Mouse (Mus musculus) cerebellum, adult 9-10 months (tissue): Measurements from ENCODE around the gene Gcdh.
A peak's percentile ranks its signal among the peaks of the same experiment; 100 is the strongest.
"Not testable (repeated sequence)": the region's sequence is repeated elsewhere in the genome, so short reads cannot be mapped to it uniquely, and the experiment has no call there.

Source experiments
- DNase-seq: peaks from one replicate; pipeline ENCODE4 v3.0.0; 2022

Gcdh gene

DNA sequence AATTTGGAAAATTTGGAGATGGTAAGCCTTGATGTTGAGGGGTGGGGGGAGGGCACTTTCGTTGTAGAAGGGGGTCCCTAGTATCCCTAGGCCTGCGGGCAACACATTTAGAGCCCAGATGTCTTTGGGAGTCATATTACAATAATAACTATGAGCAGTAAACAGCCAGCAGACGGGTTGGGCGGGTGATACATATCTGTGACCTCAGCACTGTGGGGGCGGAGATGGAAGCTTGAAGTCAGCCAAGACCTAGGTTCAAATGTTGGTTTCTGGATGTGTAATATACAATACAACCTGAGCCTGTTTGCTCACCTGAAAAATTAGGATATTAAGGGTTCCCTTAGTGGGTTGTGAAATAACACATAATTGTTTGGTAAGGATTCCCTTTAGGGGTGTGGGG is 16.2 kb upstream of the Gcdh start:
- DNase-seq = no peak

DNA sequence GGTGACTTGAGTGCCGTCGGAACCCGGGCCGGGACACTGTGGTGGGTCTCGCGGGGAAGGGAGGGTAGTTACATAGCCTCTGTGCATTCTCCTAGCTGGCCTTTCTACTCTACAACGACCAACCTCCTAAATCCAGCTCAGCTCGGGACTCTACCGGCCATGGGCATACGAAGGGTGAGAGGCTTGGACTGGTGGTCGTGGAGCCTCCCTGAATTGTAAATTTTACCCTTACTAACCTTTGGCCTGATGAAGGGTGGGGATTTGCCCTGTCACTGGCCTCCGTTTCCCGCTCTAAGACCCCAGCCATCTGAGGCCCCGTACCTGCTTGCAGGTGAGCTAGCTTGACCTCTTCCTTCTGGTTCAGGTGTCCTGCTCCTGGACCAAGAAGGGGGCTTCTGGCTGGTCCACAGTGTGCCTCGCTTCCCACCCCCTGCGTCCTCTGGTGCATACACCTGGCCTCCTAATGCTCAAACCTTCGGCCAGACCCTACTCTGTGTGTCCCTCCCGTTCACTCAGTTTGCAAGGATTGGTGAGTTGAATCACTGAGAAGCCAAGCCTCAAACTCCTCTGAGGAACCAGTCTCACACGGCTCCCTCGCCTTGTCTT is 15.5 kb upstream of the Gcdh start:
- no peak for DNase-seq

DNA sequence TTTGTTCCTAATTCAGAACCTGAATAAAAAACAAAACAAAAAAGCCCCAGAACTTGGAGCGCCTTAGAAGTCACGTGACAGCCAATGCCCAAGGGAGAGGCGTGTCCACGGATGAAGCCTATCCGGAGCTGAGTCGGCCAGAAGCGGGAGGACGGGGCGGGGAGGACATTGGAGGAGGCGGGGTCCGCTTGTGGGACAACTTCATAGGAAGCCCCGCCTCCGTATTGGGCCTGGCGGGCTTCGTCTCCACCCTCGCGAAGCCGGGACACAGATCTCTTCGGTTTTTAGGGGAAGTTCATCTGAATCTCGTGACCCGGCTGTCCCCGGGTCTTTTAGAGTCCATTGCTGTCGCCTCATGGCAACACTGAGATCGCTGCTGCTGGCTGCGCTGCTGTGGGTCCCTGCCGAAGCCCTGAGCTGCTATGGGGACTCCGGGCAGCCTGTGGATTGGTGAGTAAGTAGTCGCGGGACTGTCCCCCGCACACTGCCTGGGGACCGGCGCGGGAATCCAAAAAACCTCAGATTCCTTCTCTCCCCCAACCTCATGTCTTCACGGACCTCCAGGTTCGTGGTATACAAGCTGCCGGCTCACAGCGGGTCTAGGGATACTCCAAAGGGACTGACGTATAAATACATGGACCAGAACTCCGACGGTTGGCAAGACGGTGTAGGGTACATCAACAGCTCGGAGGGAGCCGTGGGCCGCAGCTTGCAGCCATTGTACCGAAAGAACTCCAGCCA is 14.9 kb upstream of the Gcdh start, which contains the start of gene Dnase2a:
Gene Dnase2a (plus strand): TSS at position 140 of the 741 bp plus-strand sequence.
- DNase-seq = peak; percentile 87

- DNase-seq = not testable (repeated sequence)
These were observed 14.3 kb upstream of the Gcdh start for GRCm38 (mm10) chr8:84907979-84908378.

GRCm38 (mm10) chr8:84907493-84907892 is 13.8 kb upstream of the Gcdh start:
- no peak for DNase-seq

DNA sequence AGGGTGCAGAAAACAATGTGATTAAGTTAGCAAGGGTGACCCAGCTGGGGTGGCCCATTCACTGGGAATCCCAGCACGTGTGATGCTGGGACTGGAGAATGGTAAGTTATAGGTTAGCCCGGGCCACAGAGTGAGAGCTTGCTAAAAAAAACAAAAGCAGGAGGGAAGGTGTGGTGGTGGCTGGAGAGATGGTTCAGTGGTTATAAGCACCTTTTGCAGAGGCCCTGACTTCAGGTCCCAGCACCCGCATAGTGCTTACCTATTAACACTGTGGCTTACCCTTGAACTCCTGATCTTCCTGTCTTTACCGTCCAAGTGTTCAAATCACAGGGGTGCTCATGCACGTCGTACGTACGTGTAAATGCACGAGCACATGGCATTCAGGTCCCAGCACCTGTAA is 13.3 kb upstream of the Gcdh start:
- DNase-seq = no peak

- no peak for DNase-seq
These were observed 10.6 kb upstream of the Gcdh start for GRCm38 (mm10) chr8:84904351-84904750.

GRCm38 (mm10) chr8:84902920-84903661 is 9.4 kb upstream of the Gcdh start:
- peak; percentile 97 for DNase-seq

DNA sequence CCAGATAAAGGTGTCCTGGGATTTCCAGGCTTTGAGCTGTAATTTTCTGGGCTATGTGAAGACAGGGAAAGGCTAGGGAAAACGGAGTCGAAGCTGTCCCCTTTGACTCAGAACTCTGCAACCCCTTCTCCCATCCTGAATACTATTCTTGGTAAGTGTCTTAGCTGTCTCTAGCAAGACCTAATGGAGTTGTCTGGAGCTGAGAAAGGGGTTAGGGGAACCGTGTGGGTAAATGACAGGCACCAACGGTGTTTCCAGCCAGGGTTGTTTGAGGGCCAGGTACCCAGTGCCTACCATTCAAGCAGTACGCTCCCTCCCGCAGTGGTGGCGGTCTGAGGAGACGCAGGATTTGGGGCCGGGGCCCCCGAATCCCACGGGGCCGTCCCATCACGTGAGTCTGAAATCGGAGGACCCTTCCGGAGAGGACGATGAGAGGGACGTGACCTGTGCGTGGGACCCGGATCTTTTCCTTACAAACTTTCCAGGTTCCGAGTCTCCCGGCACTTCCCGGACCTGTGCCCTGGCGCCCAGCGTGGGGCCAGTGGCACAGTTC is 8.7 kb upstream of the Gcdh start:
- no peak for DNase-seq

DNA sequence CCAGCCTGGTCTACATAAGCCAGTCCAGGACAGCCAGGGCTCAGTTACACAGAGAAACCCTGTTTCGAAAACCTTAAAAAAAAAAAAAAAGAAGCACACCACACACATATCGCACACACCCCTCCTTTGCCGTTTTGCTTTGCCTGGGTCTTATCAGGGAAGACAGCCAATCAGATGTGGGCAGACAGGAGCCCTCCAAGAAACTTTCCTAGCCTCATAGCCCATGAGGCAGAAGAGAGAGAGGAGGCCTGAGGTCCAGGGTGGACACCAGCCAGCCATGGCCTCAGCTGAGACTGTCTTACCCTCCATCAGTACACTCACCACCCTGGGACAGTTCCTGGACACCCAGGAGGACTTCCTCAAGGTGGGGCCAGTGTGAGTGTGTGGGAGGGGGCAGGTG is 8.0 kb upstream of the Gcdh start, which contains the start of gene Klf1:
Gene Klf1 (plus strand): TSS at position 177 of the 400 bp plus-strand sequence.
- no peak for DNase-seq

GRCm38 (mm10) chr8:84901071-84901470 is 7.3 kb upstream of the Gcdh start:
- no peak for DNase-seq

DNA sequence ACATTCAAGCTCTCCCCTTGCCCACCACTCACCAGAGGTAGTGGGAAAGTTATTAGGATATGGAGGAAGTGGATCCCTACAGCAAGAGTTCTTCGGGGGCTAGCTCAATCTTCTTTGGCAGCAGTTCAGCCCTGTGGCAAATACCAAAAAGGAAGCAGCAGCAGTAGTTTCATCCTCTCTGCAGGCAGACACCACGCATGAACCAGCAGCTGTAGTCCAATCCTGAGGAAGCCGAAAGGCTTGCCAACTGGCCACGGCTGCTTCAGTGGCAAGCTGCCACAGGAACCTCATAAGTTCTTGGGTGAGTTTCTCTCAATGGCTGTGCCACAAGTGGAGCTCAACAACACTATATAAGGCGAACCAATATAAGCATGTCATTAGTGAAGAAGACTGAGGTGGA is 2.2 kb upstream of the Gcdh start:
- no peak for DNase-seq

- DNase-seq = no peak
These were observed 570 bp downstream of the Gcdh start for GRCm38 (mm10) chr8:84892993-84893708.

GRCm38 (mm10) chr8:84889141-84889540 is 4.6 kb downstream of the Gcdh start:
- no peak for DNase-seq

DNA sequence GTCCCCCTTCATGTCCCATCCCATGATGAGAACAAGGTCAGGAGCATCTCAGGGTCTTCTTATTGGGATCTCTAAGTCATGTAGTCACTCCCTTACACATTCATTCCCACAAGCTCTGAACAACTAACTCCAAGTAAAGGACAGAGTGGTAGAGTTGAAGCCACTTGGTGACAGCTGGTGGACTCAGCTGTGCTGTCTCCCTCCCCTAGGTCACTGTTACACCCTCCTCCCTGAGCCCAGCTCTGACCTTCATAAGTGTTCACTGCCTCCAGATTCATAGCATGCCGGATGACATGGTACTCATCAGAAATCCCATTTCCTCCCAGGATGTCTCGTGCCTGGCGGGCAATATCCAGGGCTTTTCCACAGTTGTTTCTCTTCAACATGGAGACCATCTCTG is 5.4 kb downstream of the Gcdh start:
- DNase-seq = no peak

DNA sequence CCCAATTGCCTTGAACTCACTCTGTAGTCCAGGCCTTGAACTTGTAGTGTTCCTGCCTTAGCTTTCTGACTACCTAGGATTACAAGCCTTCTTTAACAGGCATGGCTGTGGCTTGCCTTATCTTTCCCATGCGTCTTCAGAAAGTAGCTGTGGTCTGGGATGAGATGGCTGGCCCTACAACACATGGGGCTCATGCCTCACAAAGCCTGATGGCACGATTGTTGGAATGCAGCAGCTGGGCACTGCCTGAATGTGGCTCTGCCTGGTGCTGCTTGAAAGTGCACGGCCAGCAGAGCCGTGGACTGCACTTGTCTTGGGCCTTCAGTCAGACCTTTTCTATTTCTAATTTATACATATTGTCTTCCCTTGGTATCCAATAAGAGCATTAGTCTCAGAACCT is 9.0 kb downstream of the Gcdh start:
- DNase-seq = no peak

- DNase-seq = no peak
These were observed 14.8 kb downstream of the Gcdh start for GRCm38 (mm10) chr8:84878915-84879314.

- DNase-seq = peak; percentile 86
These were observed 16.3 kb downstream of the Gcdh start for GRCm38 (mm10) chr8:84877297-84878035.

GRCm38 (mm10) chr8:84874339-84874738 is 19.4 kb downstream of the Gcdh start:
- no peak for DNase-seq

GRCm38 (mm10) chr8:84873016-84873415 is 20.7 kb downstream of the Gcdh start:
- no peak for DNase-seq

DNA sequence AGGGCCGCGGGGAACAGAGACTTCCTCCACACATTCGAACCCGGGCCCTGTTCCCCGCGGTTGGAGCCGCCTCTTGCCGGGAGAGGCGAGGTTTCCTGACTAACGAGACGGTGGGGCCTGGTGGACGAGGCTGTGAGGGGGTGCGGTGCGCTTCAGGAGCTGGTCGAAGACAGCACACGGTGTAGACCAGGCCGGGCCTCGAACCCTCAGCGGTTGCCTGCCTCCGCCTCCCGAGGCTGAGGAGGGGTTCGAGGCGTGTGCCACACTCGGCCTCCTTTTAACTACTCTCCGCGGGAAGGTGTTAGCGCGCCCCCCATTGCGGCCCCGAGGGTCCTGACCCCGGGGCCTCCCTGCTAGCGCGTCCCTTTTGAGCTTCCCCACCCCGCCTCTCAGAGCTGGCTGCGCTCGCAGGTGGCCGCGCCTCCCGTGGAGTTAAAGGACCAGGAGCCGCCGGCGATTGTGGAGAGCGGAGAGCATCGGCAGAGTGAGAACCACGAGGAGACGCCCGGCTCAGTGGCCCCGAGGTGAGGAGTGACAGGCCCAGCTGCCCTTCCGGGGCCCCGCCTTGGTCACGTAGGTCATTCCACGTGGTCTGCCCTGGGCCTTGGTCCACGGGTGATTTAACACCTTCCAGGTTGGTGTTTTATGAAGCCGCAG is 21.3 kb downstream of the Gcdh start:
- no peak for DNase-seq
